9 mouse cellular contexts compared by ENCODE assay signal in the genomic region with DNA sequence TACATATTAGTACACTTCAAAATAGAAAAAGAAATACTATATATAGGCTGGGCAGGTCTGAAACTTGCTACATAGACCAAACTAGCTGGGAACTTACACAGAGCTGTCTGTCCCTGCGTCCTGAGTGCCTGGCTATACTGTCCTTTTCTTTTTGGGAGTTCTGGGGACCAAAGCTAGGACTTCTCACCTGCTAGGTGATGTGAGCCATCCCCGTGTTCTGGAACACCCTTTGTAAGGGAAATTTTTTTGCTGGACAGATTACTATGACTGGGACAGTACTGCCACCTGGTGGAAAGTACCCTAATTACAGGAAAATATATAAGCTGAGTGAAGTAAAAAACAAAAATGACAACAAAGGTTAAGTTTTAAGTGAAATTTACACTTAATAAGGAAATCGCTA. TPM values are rescaled to one million over a fixed set of nuclear protein-coding genes. Genes with fewer than 3 reads are reported as not detected.
DNase-seq lines count a peak whose midpoint lies in the region; ATAC-seq and TF ChIP-seq lines count a peak whose summit lies in the region.
"Had no signal": no experiment of that assay in that cellular context is flagged by ENCODE, and none has a peak within 500 bp of the region (broad histone marks: within the 10 kb centered on the region; RNA-seq: fewer than 3 reads in every experiment).

No protein-coding gene starts in this region.

- H3K27ac ChIP-seq in layer of hippocampus, adult 2 months, result no peak overlapping the region
- no peak overlapping the region for H3K27ac ChIP-seq in embryonic facial prominence, embryonic 14.5 days (replicated peaks; ENCODE audit: low read depth, low read length)
- no peak overlapping the region for H3K27ac ChIP-seq in forebrain, embryonic 12.5 days

- H3K9ac ChIP-seq in embryonic facial prominence, embryonic 14.5 days (ENCODE audit: low read depth, low read length), result no peak overlapping the region
- H3K9ac ChIP-seq in forebrain, embryonic 12.5 days, result no peak overlapping the region
- H3K9ac ChIP-seq: heart, embryonic 15.5 days had no signal

- peak; percentile 88 for TF ChIP-seq CTCF in layer of hippocampus, adult 2 months (conservative IDR thresholded peaks at IDR 0.05)

- no peak overlapping the region for H3K4me2 ChIP-seq in embryonic facial prominence, embryonic 14.5 days (ENCODE audit: low read depth, low read length)
- H3K4me2 ChIP-seq in forebrain, embryonic 12.5 days, result no peak overlapping the region

- ATAC-seq in embryonic facial prominence, embryonic 14.5 days (ENCODE audit: low read depth), result no peak
- ATAC-seq in forebrain, embryonic 12.5 days (ENCODE audit: low FRiP score), result no peak

- H3K36me3 ChIP-seq in embryonic facial prominence, embryonic 14.5 days (ENCODE audit: control insufficient read depth, insufficient read depth, low read length), result no peaks in the 10 kb centered on the region
- H3K36me3 ChIP-seq in forebrain, embryonic 12.5 days (replicated peaks), result no peaks in the 10 kb centered on the region
- H3K36me3 ChIP-seq: heart, embryonic 15.5 days had no signal

- DNase-seq in layer of hippocampus, adult 2 months (ENCODE audit: low spot score in 2 of 2), result peak in 1 of 2 experiments; percentile 43
- no peak for DNase-seq in layer of hippocampus, adult 9-11 months
- peak; percentile 36 to 41 for DNase-seq in CD8-positive naive resting alpha-beta T cell, adult 2 months (ENCODE audit: low read depth in 2 of 2, low spot score in 2 of 2)
- peak; percentile 52 for DNase-seq in Muller cell, postnatal 12 days (ENCODE audit: inconsistent ontology term)
- DNase-seq in embryonic facial prominence, embryonic 14.5 days (ENCODE audit: low spot score), result peak; percentile 47
- peak; percentile 67 for DNase-seq in mesoderm, embryonic 11.5 days (ENCODE audit: low read depth, low spot score)
- no peak for DNase-seq in ovary, postnatal 10 days (ENCODE audit: low spot score)

- WGBS in embryonic facial prominence, embryonic 14.5 days, result 35% methylated on average over 3 of the region's 3 CpGs
- WGBS in forebrain, embryonic 12.5 days, result 30% methylated on average over 3 of the region's 3 CpGs

- no peaks in the 10 kb centered on the region for H3K27me3 ChIP-seq in embryonic facial prominence, embryonic 14.5 days (replicated peaks; ENCODE audit: control insufficient read depth, insufficient read depth, low read length)
- H3K27me3 ChIP-seq in forebrain, embryonic 12.5 days, result no peaks in the 10 kb centered on the region
- H3K27me3 ChIP-seq: heart, embryonic 15.5 days had no signal

- H3K4me3 ChIP-seq in layer of hippocampus, adult 2 months, result no peak overlapping the region
- no peak overlapping the region for H3K4me3 ChIP-seq in embryonic facial prominence, embryonic 14.5 days (ENCODE audit: low read depth, low read length)
- H3K4me3 ChIP-seq in forebrain, embryonic 12.5 days (replicated peaks), result no peak overlapping the region

- no peaks in the 10 kb centered on the region for H3K9me3 ChIP-seq in embryonic facial prominence, embryonic 14.5 days (ENCODE audit: control insufficient read depth, low read length)
- no peaks in the 10 kb centered on the region for H3K9me3 ChIP-seq in forebrain, embryonic 12.5 days
- H3K9me3 ChIP-seq: heart, embryonic 15.5 days had no signal

- 0 out of 2 replicates have a peak, but pooled peaks cover 19% of the 10 kb centered on the region for H3K4me1 ChIP-seq in embryonic facial prominence, embryonic 14.5 days (ENCODE audit: control insufficient read depth, insufficient read depth, low read length)
- peaks cover 14% of the 10 kb centered on the region for H3K4me1 ChIP-seq in forebrain, embryonic 12.5 days

RNA-seq across cellular contexts. Expression of a gene that starts 28.2 kb away (rescaled TPM):
- total RNA-seq in layer of hippocampus, adult 2 months (2021), result 100 to 1,000 TPM; 103 to 118 TPM
- 184 and 187 TPM in 2 replicates for polyA plus RNA-seq in embryonic facial prominence, embryonic 14.5 days (2014; fragmentation: Nextera tagmentation; extraction: Ambion mirVana)
- 258 and 263 TPM in 2 replicates for polyA plus RNA-seq in forebrain, embryonic 12.5 days (2016; fragmentation: Nextera tagmentation; extraction: Ambion mirVana)

RNA-seq across cellular contexts. Expression of a gene that starts 57.4 kb away (rescaled TPM):
- total RNA-seq in layer of hippocampus, adult 2 months (2021), result 100 to 1,000 TPM; 128 to 129 TPM
- 12.8 and 13.5 TPM in 2 replicates for polyA plus RNA-seq in embryonic facial prominence, embryonic 14.5 days (2014; fragmentation: Nextera tagmentation; extraction: Ambion mirVana)
- polyA plus RNA-seq in forebrain, embryonic 12.5 days (2016; fragmentation: Nextera tagmentation; extraction: Ambion mirVana), result 24.9 and 27.1 TPM in 2 replicates

Comparison
In these comparisons a context has a peak if more than half of its experiments do, and no peak if none do; other contexts are left out.
1. DNase-seq: peak in CD8-positive naive resting alpha-beta T cell, adult 2 months (2 of 2), Muller cell, postnatal 12 days (single experiment), embryonic facial prominence, embryonic 14.5 days (single experiment) and mesoderm, embryonic 11.5 days (single experiment); none in layer of hippocampus, adult 9-11 months (single experiment) and ovary, postnatal 10 days (single experiment).